Mouse (Mus musculus) myocyte (in vitro differentiated cells): ENCODE results near the gene Ankrd12.

Experiments
- E2F4 ChIP-seq: IDR thresholded peaks from one replicate; pipeline ENCODE4 v1.6.1; 2011; ENCODE audit warnings: mild to moderate bottlenecking, control low read depth, moderate library complexity; ENCODE audit not compliant: insufficient read depth
- MYOD1 ChIP-seq, 3 experiments: IDR thresholded peaks; one replicate each; pipeline ENCODE4 v1.6.1; 2011; ENCODE audit warnings: control low read depth in 2 of 3, low read depth in 2 of 3, mild to moderate bottlenecking in 2 of 3, moderate library complexity in 1 of 3; ENCODE audit not compliant: insufficient read length in 2 of 3, control insufficient read depth in 1 of 3
- MYOG ChIP-seq, 3 experiments: IDR thresholded peaks; one replicate each; pipeline ENCODE4 v1.6.1; 2011; ENCODE audit warnings: control low read depth in 2 of 3, low read depth in 2 of 3, mild to moderate bottlenecking in 2 of 3; ENCODE audit not compliant: insufficient read length in 2 of 3, control insufficient read depth in 1 of 3, insufficient read depth in 1 of 3
- USF1 ChIP-seq: IDR thresholded peaks from one replicate; pipeline ENCODE4 v1.6.1; 2011; ENCODE audit warnings: low read depth, mild to moderate bottlenecking, control low read depth, moderate library complexity

DNA sequence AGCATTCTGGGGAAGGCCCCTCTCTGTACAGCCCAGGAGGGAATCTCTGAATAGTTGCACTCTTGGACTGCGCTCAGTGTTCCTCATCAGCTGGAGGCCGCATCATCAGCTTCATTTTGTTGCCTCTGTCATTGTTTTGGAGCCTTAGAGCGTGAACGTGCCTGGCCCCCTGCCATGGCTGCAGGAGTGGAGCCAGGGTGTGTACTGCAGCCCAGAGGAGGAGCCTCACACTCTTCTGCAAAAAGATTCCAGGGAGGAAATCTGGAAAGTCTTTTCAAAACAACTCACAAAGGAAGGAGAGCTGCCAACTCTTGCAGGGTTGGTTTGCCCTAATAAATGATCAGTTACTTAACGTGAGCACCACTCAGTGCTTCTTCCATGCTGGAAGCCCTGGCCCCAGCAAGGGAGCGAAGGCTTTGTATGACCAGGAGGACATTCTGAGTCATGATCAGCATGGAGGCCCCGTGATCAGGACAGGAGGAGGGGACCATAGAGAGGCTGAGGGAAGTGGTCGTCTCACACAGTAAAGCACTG is 160.7 kb downstream of the Ankrd12 start:
- TF ChIP-seq E2F4, result no peak
- no peak for TF ChIP-seq MYOD1 (IDR thresholded peaks at IDR 0.05; ENCODE audit: control insufficient read depth in 1 of 3, insufficient read length in 2 of 3, low read depth in 2 of 3)
- no peak for TF ChIP-seq MYOG (IDR thresholded peaks at IDR 0.05; ENCODE audit: control insufficient read depth in 1 of 3, insufficient read depth in 1 of 3, insufficient read length in 2 of 3, low read depth in 2 of 3)
- TF ChIP-seq USF1, result no peak
